Mouse (Mus musculus) testis, adult 2 months (tissue): ENCODE measurements around the gene Col18a1.

Experiments used
- CTCF ChIP-seq: fragments of 200-500 bp; IDR thresholded peaks from 2 replicates; pipeline ENCODE4 v1.5.1; 2012; ENCODE audit warnings: low read depth, mild to moderate bottlenecking, inconsistent platforms, low read length, moderate library complexity; ENCODE audit not compliant: control insufficient read depth, insufficient read depth, insufficient replicate concordance
- POLR2A ChIP-seq: fragments of 200-500 bp; IDR thresholded peaks from 2 replicates; pipeline ENCODE4 v1.6.1; 2012; ENCODE audit warnings: low read depth, mild to moderate bottlenecking, inconsistent platforms, low read length, moderate library complexity; ENCODE audit not compliant: control insufficient read depth

DNA sequence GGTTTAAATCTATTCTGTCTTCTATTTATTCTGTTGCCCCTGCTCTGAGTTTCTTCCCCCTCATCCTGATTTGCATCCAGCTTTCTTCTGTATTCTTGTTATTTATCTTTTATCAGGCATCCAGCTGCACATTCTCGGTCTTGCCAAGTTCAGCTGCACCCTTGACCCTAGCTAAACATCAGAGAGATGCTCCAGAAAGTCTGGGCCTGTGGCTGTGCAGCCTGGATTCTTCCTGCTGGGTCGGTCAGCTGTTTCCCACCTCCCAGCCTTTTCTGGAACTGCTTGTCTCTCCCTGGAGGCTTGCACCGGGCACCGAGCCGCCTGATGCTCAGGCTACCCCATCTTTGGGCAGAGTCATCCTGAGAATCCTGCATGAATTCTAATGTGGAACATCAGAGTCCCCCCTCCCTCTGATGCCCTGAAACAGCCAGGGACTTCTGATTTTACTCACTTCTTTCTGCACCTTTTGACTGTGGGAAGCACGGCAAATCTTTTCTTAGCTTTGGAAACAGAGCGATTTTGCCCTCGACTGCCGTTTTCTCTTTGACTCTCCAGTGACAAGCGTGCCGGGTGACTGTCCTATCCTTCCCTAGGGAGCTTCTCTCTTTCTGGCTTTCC, 103.8 kb downstream of the Col18a1 start:
- TF ChIP-seq POLR2A (no peak), CTCF (no peak)
